In genomic region chr10:128556963-128557362, GRCm38 (mm10) we compare ENCODE assay signal across 14 mouse cellular contexts.
"Had no signal": no experiment of that assay in that cellular context is flagged by ENCODE, and none has a peak within 500 bp of the region (broad histone marks: within the 10 kb centered on the region; RNA-seq: fewer than 3 reads in every experiment).

No protein-coding gene starts in this region.

- H3K27me3 ChIP-seq: midbrain, embryonic 12.5 days; neural tube, embryonic 12.5 days; stomach, embryonic 15.5 days had no signal

- H3K4me2 ChIP-seq: lung, embryonic 14.5 days; midbrain, embryonic 12.5 days; neural tube, embryonic 12.5 days; stomach, embryonic 15.5 days had no signal

- H3K27ac ChIP-seq: midbrain, embryonic 10.5 days; midbrain, embryonic 12.5 days; neural tube, embryonic 12.5 days; stomach, embryonic 15.5 days; stomach, postnatal 0 days had no signal

- H3K9ac ChIP-seq: lung, embryonic 14.5 days; midbrain, embryonic 12.5 days; neural tube, embryonic 12.5 days; stomach, embryonic 15.5 days had no signal

- DNase-seq: lung, adult 18-20 months; lung, postnatal 10 days; lung, postnatal 4 days; midbrain, embryonic 14.5 days; right cerebral cortex, postnatal 14 days; thymus, adult 2 months; thymus, postnatal 25 days; thymus, postnatal 4 days had no signal

- H3K9me3 ChIP-seq: midbrain, embryonic 10.5 days; midbrain, embryonic 12.5 days; neural tube, embryonic 12.5 days; stomach, embryonic 15.5 days had no signal

- H3K4me3 ChIP-seq: midbrain, embryonic 10.5 days; midbrain, embryonic 12.5 days; neural tube, embryonic 12.5 days; stomach, embryonic 15.5 days had no signal

- H3K4me1 ChIP-seq: midbrain, embryonic 10.5 days; midbrain, embryonic 12.5 days; neural tube, embryonic 12.5 days; stomach, embryonic 15.5 days had no signal
